Mouse (Mus musculus) MEL (cell line): ENCODE results near the gene Klf15. TPM values are rescaled to one million over a fixed set of nuclear protein-coding genes. Genes with fewer than 3 reads are reported as not detected.

Experiments used
- DNase-seq: peaks from one replicate; pipeline ENCODE4 v3.0.0; 2011; ENCODE audit warnings: low read depth, low spot score
- H3K27ac ChIP-seq: 2 replicates; pipeline ENCODE4 v1.5.1; 2012; ENCODE audit warnings: low read depth, mild to moderate bottlenecking, control low read depth, low read length, moderate library complexity; ENCODE audit not compliant: control insufficient read depth
- H3K27me3 ChIP-seq, 2 experiments: fragments of 150-350 bp in 1 of 2; sonication (generic) in 1 of 2; 2 replicates each; pipeline ENCODE4 v1.6.1; 2012; ENCODE audit warnings: low read length in 2 of 2, mild to moderate bottlenecking in 2 of 2, improper control_type of control experiment in 1 of 2, moderate library complexity in 1 of 2; ENCODE audit not compliant: insufficient read depth in 2 of 2, control insufficient read depth in 1 of 2
- H3K36me3 ChIP-seq, 2 experiments: 2 replicates each; pipeline ENCODE4 v1.6.1; 2012 to 2014; ENCODE audit warnings: low read length in 2 of 2, improper control_type of control experiment in 1 of 2, inconsistent platforms in 1 of 2, mild to moderate bottlenecking in 1 of 2; ENCODE audit not compliant: insufficient read depth in 2 of 2, control insufficient read depth in 1 of 2
- H3K4me1 ChIP-seq, 2 experiments: fragments of 150-350 bp in 1 of 2; sonication (generic) in 1 of 2; 2 replicates each; pipeline ENCODE4 v1.6.1; 2012; ENCODE audit warnings: low read length in 2 of 2, improper control_type of control experiment in 1 of 2, mild to moderate bottlenecking in 1 of 2; ENCODE audit not compliant: insufficient read depth in 2 of 2, control insufficient read depth in 1 of 2
- H3K4me3 ChIP-seq, 2 experiments: fragments of 150-350 bp in 1 of 2; sonication (generic) in 1 of 2; 2 replicates each; pipeline ENCODE4 v1.5.1; 2012; ENCODE audit warnings: low read depth in 2 of 2, low read length in 2 of 2, mild to moderate bottlenecking in 2 of 2, moderate library complexity in 2 of 2, control low read depth in 1 of 2, improper control_type of control experiment in 1 of 2; ENCODE audit not compliant: control insufficient read depth in 1 of 2, insufficient read depth in 1 of 2
- H3K79me2 ChIP-seq: 2 replicates; pipeline ENCODE4 v1.6.1; 2012; ENCODE audit warnings: mild to moderate bottlenecking, low read length, moderate library complexity; ENCODE audit not compliant: control insufficient read depth, poor library complexity, insufficient read depth
- H3K9ac ChIP-seq: 2 replicates; pipeline ENCODE4 v1.6.1; 2012; ENCODE audit warnings: low read depth, mild to moderate bottlenecking, control low read depth, low read length, moderate library complexity; ENCODE audit not compliant: control insufficient read depth, poor library complexity, severe bottlenecking
- H3K9me3 ChIP-seq: fragments of 150-350 bp; sonication (generic); replicated peaks from 2 replicates; pipeline ENCODE4 v1.6.1; 2012; ENCODE audit warnings: mild to moderate bottlenecking, low read length, improper control_type of control experiment, moderate library complexity; ENCODE audit not compliant: insufficient read depth
- CHD1 ChIP-seq: IDR thresholded peaks from 2 replicates; pipeline ENCODE4 v1.6.1; 2012; ENCODE audit warnings: low read depth, mild to moderate bottlenecking, inconsistent platforms, low read length, improper control_type of control experiment
- CHD2 ChIP-seq: IDR thresholded peaks from 2 replicates; pipeline ENCODE4 v1.6.1; 2011; ENCODE audit warnings: low read length, improper control_type of control experiment
- CTCF ChIP-seq, 3 experiments: IDR thresholded peaks in 2 of 3; conservative IDR thresholded peaks in 1 of 3; 2 replicates each; pipeline ENCODE4 v1.5.1; 2011 to 2012; ENCODE audit warnings: low read length in 3 of 3, low read depth in 2 of 3, mild to moderate bottlenecking in 2 of 3, improper control_type of control experiment in 1 of 3, inconsistent platforms in 1 of 3, mixed read lengths in 1 of 3, moderate library complexity in 1 of 3; ENCODE audit not compliant: control insufficient read depth in 1 of 3, insufficient read depth in 1 of 3, poor library complexity in 1 of 3, severe bottlenecking in 1 of 3
- ETS1 ChIP-seq: IDR thresholded peaks from 2 replicates; pipeline ENCODE4 v1.6.1; 2012; ENCODE audit warnings: low read depth, mild to moderate bottlenecking, inconsistent platforms, low read length, improper control_type of control experiment, moderate library complexity
- GATA1 ChIP-seq: IDR thresholded peaks from 2 replicates; pipeline ENCODE4 v1.6.1; 2011; ENCODE audit warnings: low read depth, low read length, improper control_type of control experiment
- JUND ChIP-seq: IDR thresholded peaks from 2 replicates; pipeline ENCODE4 v1.6.1; 2011; ENCODE audit warnings: low read depth, mild to moderate bottlenecking, improper control_type of control experiment, low read length
- KAT2A ChIP-seq: conservative IDR thresholded peaks from 2 replicates; pipeline ENCODE4 v1.6.1; 2012; ENCODE audit warnings: low read depth, low read length, improper control_type of control experiment, inconsistent platforms
- MAFK ChIP-seq: IDR thresholded peaks from 2 replicates; pipeline ENCODE4 v1.6.1; 2011; ENCODE audit warnings: low read depth, mild to moderate bottlenecking, low read length, improper control_type of control experiment, borderline replicate concordance
- MYB ChIP-seq: IDR thresholded peaks from 2 replicates; pipeline ENCODE4 v1.6.1; 2011; ENCODE audit warnings: mild to moderate bottlenecking, low read depth, low read length, improper control_type of control experiment
- MYC ChIP-seq: IDR thresholded peaks from 2 replicates; pipeline ENCODE4 v1.6.1; 2011; ENCODE audit warnings: low read depth, mild to moderate bottlenecking, low read length, improper control_type of control experiment, moderate library complexity
- NRF1 ChIP-seq: IDR thresholded peaks from 2 replicates; pipeline ENCODE4 v1.6.1; 2014; ENCODE audit warnings: low read depth, mild to moderate bottlenecking, inconsistent platforms, low read length, improper control_type of control experiment, moderate library complexity; ENCODE audit not compliant: poor library complexity, insufficient read depth, severe bottlenecking
- POLR2A ChIP-seq, 2 experiments: IDR thresholded peaks; 2 replicates each; pipeline ENCODE4 v1.6.1; 2011 to 2012; ENCODE audit warnings: low read length in 2 of 2, mild to moderate bottlenecking in 2 of 2, control low read depth in 1 of 2, improper control_type of control experiment in 1 of 2, low read depth in 1 of 2, moderate library complexity in 1 of 2; ENCODE audit not compliant: control insufficient read depth in 1 of 2, insufficient read depth in 1 of 2, poor library complexity in 1 of 2
- POLR2AphosphoS2 ChIP-seq: IDR thresholded peaks from 2 replicates; pipeline ENCODE4 v1.6.1; 2011; ENCODE audit warnings: low read length, improper control_type of control experiment
- RCOR1 ChIP-seq: IDR thresholded peaks from 2 replicates; pipeline ENCODE4 v1.6.1; 2012; ENCODE audit warnings: low read depth, mild to moderate bottlenecking, inconsistent platforms, low read length, improper control_type of control experiment
- SIN3A ChIP-seq: IDR thresholded peaks from 2 replicates; pipeline ENCODE4 v1.6.1; 2012; ENCODE audit warnings: low read length, improper control_type of control experiment, inconsistent platforms
- TAL1 ChIP-seq: IDR thresholded peaks from 2 replicates; pipeline ENCODE4 v1.6.1; 2012; ENCODE audit warnings: mild to moderate bottlenecking, inconsistent platforms, low read length, moderate library complexity, mixed read lengths
- TCF12 ChIP-seq: IDR thresholded peaks from 2 replicates; pipeline ENCODE4 v1.6.1; 2014; ENCODE audit warnings: low read depth, mild to moderate bottlenecking, inconsistent platforms, low read length, improper control_type of control experiment, moderate library complexity
- UBTF ChIP-seq: IDR thresholded peaks from 2 replicates; pipeline ENCODE4 v1.6.1; 2012; ENCODE audit warnings: low read depth, mild to moderate bottlenecking, inconsistent platforms, low read length, improper control_type of control experiment, moderate library complexity, borderline replicate concordance; ENCODE audit not compliant: insufficient read depth
- ZC3H11A ChIP-seq: IDR thresholded peaks from 2 replicates; pipeline ENCODE4 v1.6.1; 2012; ENCODE audit warnings: low read depth, mild to moderate bottlenecking, inconsistent platforms, low read length, improper control_type of control experiment
- ZKSCAN1 ChIP-seq: IDR thresholded peaks from 2 replicates; pipeline ENCODE4 v1.6.1; 2012; ENCODE audit warnings: low read depth, mild to moderate bottlenecking, inconsistent platforms, low read length, improper control_type of control experiment, moderate library complexity
- ZMIZ1 ChIP-seq: IDR thresholded peaks from 2 replicates; pipeline ENCODE4 v1.6.1; 2012; ENCODE audit warnings: low read depth, mild to moderate bottlenecking, inconsistent platforms, low read length, improper control_type of control experiment, moderate library complexity
- ZNF384 ChIP-seq: IDR thresholded peaks from 2 replicates; pipeline ENCODE4 v1.6.1; 2012; ENCODE audit warnings: low read depth, mild to moderate bottlenecking, inconsistent platforms, low read length, improper control_type of control experiment
- polyA plus RNA-seq, 2 experiments: library from polyadenylated mRNA; stranded (reverse) in 1 of 2; unstranded in 1 of 2; fragments of >175 nt in 1 of 2; fragments of >200 nt in 1 of 2; gene quantifications; 2 replicates each; pipeline versions ENCODE4 v1.2.1 to v1.2.4; 2012; ENCODE audit warnings: low replicate concordance in 2 of 2, low read depth in 1 of 2; ENCODE audit not compliant: insufficient read length in 2 of 2, insufficient read depth in 1 of 2, missing spikeins in 1 of 2
- total RNA-seq: library from RNA; depleted of rRNA; stranded (reverse); fragments of 300-350 nt; gene quantifications from 2 replicates; pipeline ENCODE4 v1.2.3, GENCODE M21; 2012

Gene Klf15
- total and polyA plus RNA-seq, 3 experiments, result not detected

DNA sequence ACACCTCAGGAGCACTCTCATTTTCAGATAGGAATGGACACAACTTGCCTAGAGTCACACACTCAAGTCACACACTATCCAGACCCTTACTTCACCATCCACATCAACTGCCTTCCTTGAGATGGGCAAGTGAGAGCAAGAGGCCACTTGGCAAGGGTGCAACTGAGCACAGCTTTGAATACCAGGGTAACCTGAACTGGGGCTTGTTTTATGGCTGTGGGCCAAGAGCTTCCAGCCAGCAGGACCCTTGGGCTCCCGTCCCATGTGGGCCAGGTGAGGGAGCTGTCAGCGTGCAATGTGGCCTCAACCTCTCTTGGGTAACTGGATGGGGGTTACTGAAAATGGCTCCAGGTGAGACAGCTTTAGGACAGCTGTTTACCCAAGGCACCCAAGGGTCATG, 5.0 kb upstream of the Klf15 start:
- H3K27ac ChIP-seq, result no peak overlapping the region
- H3K4me1 ChIP-seq, result no peaks in the 10 kb centered on the region
- TF ChIP-seq POLR2A (IDR thresholded peaks at IDR 0.05; ENCODE audit: control insufficient read depth in 1 of 2, insufficient read depth in 1 of 2, low read depth in 1 of 2, low read length in 2 of 2, poor library complexity in 1 of 2), result no peak
- no peak for TF ChIP-seq KAT2A
- TF ChIP-seq MYC, result no peak
- no peak for TF ChIP-seq UBTF
- no peak for TF ChIP-seq ZC3H11A
- no peak for TF ChIP-seq ZMIZ1
- no peak for TF ChIP-seq TCF12
- TF ChIP-seq SIN3A, result no peak
- TF ChIP-seq CTCF (IDR thresholded peaks at IDR 0.05 in 2 of 3, conservative IDR thresholded peaks at IDR 0.05 in 1 of 3; ENCODE audit: control insufficient read depth in 1 of 3, insufficient read depth in 1 of 3, low read depth in 2 of 3, low read length in 3 of 3, poor library complexity in 1 of 3, severe bottlenecking in 1 of 3), result no peak
- no peak for TF ChIP-seq MAFK
- TF ChIP-seq NRF1, result no peak
- TF ChIP-seq ETS1, result no peak
- no peak for TF ChIP-seq JUND
- TF ChIP-seq RCOR1, result no peak
- TF ChIP-seq CHD2, result no peak
- H3K9ac ChIP-seq, result no peak overlapping the region
- no peak overlapping the region for H3K4me3 ChIP-seq
- no peaks in the 10 kb centered on the region for H3K79me2 ChIP-seq
- H3K27me3 ChIP-seq, result peaks cover 2 to 5% of the 10 kb centered on the region in 2 experiments; a peak in 3 of 4 replicates
- H3K36me3 ChIP-seq, result no peaks in the 10 kb centered on the region
- no peak for DNase-seq
- H3K9me3 ChIP-seq, result no peaks in the 10 kb centered on the region

- Histone ChIP-seq H3K27me3 (peaks cover 0 to 4% of the 10 kb centered on the region in 2 experiments; a peak in 2 of 4 replicates), H3K4me3 (no peak overlapping the region), H3K27ac (no peak overlapping the region), H3K36me3 (no peaks in the 10 kb centered on the region), H3K4me1 (no peaks in the 10 kb centered on the region), H3K79me2 (no peaks in the 10 kb centered on the region), H3K9ac (no peak overlapping the region), H3K9me3 (no peaks in the 10 kb centered on the region)
- no peak for DNase-seq
- TF ChIP-seq ETS1, result no peak
- TF ChIP-seq UBTF, result no peak
- no peak for TF ChIP-seq CHD1
- TF ChIP-seq POLR2A (IDR thresholded peaks at IDR 0.05; ENCODE audit: control insufficient read depth in 1 of 2, insufficient read depth in 1 of 2, low read depth in 1 of 2, low read length in 2 of 2, poor library complexity in 1 of 2), result no peak
- TF ChIP-seq MYC, result no peak
- TF ChIP-seq MYB, result no peak
- no peak for TF ChIP-seq ZNF384
- TF ChIP-seq TAL1, result no peak
- TF ChIP-seq GATA1, result no peak
- no peak for TF ChIP-seq POLR2AphosphoS2
- no peak for TF ChIP-seq ZKSCAN1
Observed at GRCm38 (mm10) chr6:90461181-90461580, 1.2 kb upstream of the Klf15 start.
